Mouse (Mus musculus) lung, postnatal 25 days (tissue): ENCODE data around the gene Lrrc72.
"Not testable (repeated sequence)": the region's sequence is repeated elsewhere in the genome, so short reads cannot be mapped to it uniquely, and the experiment has no call there.

ENCODE experiments used
- DNase-seq: peaks from one replicate; pipeline ENCODE4 v3.0.0; 2022; ENCODE audit warnings: low spot score

The Lrrc72 gene

DNA sequence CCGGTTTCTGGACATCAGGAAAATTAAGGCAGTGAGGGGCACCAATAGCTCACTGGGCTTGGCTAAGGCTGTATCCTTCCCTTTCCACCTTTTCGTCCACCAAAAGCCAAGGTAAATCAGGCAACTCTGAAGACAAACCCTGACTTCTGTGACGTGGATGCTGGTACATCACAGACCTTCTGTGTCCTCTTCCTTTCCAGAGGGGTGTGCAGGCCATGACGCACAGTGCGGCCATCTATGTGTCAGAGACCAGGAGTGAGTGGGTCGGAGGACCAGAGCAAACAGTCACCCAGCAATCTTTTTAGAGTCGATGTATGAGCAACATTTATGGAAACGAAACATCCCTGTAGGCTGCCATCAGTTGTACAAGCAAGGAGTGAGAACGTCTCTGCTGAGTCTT is at the start of gene Lrrc72:
TSS of gene Lrrc72 (minus strand) at position 101 of the 400 bp plus-strand sequence.
- no peak for DNase-seq

- no peak for DNase-seq
These were observed 49.1 kb upstream of the Lrrc72 start for GRCm38 (mm10) chr12:36302326-36302725.

GRCm38 (mm10) chr12:36291346-36291745 is 38.1 kb upstream of the Lrrc72 start:
- no peak for DNase-seq

GRCm38 (mm10) chr12:36290465-36290864 is 37.3 kb upstream of the Lrrc72 start:
- no peak for DNase-seq

DNA sequence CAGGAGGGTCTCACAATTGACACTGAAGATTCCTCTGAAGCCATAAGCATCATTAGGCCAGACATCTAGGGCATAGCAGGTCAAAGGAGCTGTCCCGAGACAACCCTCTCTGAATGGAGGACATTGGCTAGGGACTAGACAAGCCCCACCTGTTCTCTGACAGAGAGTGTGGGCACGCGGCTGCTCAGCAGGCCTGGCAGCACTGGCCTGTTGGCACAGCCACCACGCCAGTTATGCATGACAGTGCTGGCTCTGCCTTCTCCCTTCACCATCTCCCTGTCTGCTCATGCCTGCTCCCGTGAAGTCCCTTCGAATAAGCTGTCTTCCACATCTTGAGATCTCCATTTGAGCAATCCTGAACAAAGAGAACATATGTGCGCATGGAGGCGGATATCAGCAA is 36.4 kb upstream of the Lrrc72 start:
- no peak for DNase-seq

- DNase-seq = no peak
These were observed 21.6 kb upstream of the Lrrc72 start for GRCm38 (mm10) chr12:36274823-36275222.

DNA sequence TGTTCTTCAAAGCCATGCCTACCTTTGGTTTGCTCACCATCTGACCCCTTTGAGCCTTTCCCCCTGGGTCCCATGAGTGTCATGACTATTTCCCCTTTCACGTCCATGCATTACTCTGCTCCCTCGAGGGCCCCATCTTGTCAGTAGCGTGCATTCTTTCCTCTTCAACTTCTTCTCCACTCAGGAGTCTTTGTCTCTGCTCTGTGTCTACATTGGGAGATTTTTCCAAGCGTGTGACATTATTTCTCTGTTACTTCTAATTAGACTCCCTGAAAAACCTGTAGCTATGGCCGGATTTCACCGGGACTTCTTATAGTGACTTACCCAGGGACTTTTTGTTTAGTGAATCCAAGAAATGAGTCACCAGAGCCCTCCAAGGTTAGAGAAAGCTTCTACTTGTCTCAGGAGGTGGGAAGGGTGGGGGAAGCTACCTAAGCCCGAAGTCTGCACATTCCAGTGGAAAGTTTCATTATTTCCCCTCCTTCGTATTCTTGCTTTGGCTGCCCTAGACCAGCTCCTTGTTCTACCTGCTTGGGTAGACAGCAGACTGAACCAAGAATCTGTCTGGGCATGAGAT is 14.6 kb upstream of the Lrrc72 start:
- no peak for DNase-seq

- DNase-seq = no peak
These were observed 9.0 kb upstream of the Lrrc72 start for GRCm38 (mm10) chr12:36262116-36262721.

- no peak for DNase-seq
These were observed 2.2 kb upstream of the Lrrc72 start for GRCm38 (mm10) chr12:36255413-36255812.

DNA sequence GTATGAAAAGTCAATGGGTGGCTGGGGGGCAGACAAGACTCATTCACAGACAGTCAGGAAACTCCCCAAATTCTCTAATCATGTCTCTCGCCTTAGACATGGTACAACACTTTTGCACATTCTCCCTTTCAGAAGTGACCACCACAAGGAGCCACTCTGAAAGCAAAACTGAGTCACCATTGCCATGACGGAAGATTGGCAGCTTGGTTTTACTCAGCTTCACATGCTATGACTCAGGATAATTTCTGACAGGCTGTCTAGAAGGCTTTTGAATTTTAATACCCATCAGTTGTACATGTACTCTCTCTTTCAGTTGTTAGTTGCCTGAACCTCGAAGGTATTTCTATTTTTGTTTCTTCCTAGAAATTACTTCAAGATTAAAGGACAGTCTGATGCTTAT is 12.0 kb downstream of the Lrrc72 start:
- DNase-seq = no peak

GRCm38 (mm10) chr12:36231386-36231785 is 21.8 kb downstream of the Lrrc72 start:
- no peak for DNase-seq

GRCm38 (mm10) chr12:36224392-36224791 is 28.8 kb downstream of the Lrrc72 start:
- no peak for DNase-seq

GRCm38 (mm10) chr12:36216905-36217304 is 36.3 kb downstream of the Lrrc72 start:
- no peak for DNase-seq

GRCm38 (mm10) chr12:36216230-36216629 is 37.0 kb downstream of the Lrrc72 start:
- no peak for DNase-seq

- peak; percentile 48 for DNase-seq
These were observed 38.1 kb downstream of the Lrrc72 start for GRCm38 (mm10) chr12:36215149-36215480.

- DNase-seq = peak; percentile 14
These were observed 38.6 kb downstream of the Lrrc72 start for GRCm38 (mm10) chr12:36214389-36215148.

GRCm38 (mm10) chr12:36210096-36210495 is 43.1 kb downstream of the Lrrc72 start:
- DNase-seq = no peak

DNA sequence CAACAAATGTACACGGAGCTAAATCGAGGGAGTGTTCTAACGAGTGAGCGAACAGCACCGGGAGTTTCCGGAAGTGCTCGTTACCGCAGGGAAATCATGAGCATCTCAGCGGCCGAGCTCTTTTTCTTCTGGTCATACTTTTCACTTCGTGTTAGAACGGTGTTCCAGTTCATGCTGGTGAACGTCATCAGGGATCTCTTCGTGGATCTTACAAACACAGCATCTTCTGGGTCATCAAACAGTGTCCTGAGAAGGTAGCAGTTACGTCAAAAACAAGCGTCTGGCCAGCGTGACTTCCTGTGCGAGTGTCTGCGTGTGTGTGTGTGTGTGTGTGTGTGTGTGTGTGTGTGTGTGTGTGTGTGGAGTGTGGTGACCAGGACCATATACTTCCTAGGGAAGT is 44.7 kb downstream of the Lrrc72 start:
- no peak for DNase-seq

DNA sequence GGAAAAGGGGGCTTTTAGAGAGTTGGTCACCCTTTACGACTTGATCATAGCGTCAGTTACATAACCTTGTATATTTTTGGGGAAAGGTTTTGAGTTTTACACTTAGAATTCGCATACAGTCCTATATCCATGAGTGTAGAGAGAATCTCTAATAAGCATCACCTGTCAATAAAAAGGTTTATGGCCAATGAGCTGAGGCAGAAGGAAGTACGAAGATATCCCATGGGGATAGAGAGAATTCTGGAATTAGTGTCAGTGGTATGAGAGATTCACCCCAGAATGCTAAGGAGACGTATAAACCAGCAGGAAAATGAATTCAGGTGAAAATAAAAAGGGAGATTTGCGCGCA is 45.4 kb downstream of the Lrrc72 start:
- no peak for DNase-seq

GRCm38 (mm10) chr12:36207072-36207799 is 46.0 kb downstream of the Lrrc72 start:
- peak; percentile 45 for DNase-seq

DNA sequence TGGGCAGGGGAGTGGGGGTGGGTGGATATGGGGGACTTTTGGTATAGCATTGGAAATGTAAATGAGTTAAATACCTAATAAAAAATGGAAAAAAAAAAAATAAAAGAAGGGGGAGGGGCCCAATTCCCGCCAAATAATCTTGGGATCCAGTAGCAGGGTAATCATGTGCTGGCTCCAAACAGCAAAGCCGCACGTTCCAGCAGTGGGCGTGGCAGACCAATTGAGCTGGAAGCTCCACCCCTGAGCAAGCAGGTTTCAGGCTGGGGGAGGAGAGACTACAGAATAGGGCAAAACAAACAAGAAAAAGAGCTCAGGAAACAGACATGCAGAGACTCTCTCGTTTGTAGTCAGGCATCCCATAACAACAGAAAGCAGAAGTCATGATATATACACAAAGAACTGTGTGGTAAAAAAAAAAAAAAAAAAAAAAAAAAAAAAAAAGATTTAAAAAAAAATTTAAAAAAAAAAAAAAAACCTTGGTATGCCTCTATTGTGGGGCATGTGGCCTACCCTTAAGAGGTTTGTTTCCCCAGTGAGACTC is 47.5 kb downstream of the Lrrc72 start:
- not testable (repeated sequence) for DNase-seq

- no peak for DNase-seq
These were observed 58.2 kb downstream of the Lrrc72 start for GRCm38 (mm10) chr12:36194976-36195375.

GRCm38 (mm10) chr12:36190343-36190742 is 62.9 kb downstream of the Lrrc72 start:
- DNase-seq = no peak
